Mouse (Mus musculus) olfactory bulb, adult 2 months (tissue): ENCODE measurements around the gene BC030867. TPM values are rescaled to one million over a fixed set of nuclear protein-coding genes. Genes with fewer than 3 reads are reported as not detected.

Experiments
- H3K27ac ChIP-seq: fragments of 200-500 bp; 2 replicates; pipeline ENCODE4 v1.5.1; 2012; ENCODE audit warnings: low read depth, low read length; ENCODE audit not compliant: insufficient read depth
- H3K4me1 ChIP-seq: fragments of 200-500 bp; 2 replicates; pipeline ENCODE4 v1.6.1; 2012; ENCODE audit warnings: low read length; ENCODE audit not compliant: control insufficient read depth, insufficient read depth
- H3K4me3 ChIP-seq: fragments of 200-500 bp; 2 replicates; pipeline ENCODE4 v1.5.1; 2012; ENCODE audit warnings: mild to moderate bottlenecking, low read depth, low read length, moderate library complexity; ENCODE audit not compliant: insufficient read depth
- CTCF ChIP-seq: fragments of 200-500 bp; IDR thresholded peaks from 2 replicates; pipeline ENCODE4 v1.5.1; 2012; ENCODE audit warnings: low read depth, mild to moderate bottlenecking, low read length, moderate library complexity; ENCODE audit not compliant: insufficient read depth
- POLR2A ChIP-seq: fragments of 200-500 bp; IDR thresholded peaks from 2 replicates; pipeline ENCODE4 v1.6.1; 2012; ENCODE audit warnings: mild to moderate bottlenecking, low read depth, low read length, moderate library complexity; ENCODE audit not compliant: insufficient read depth
- WGBS: fragments of 180-500 bp; shearing (Covaris S2); methylation state at CpG from one replicate; pipeline ENCODE4 v1.1.7; 2018; 5-methylcytosine and 5-hydroxymethylcytosine counted together
- polyA plus RNA-seq: library from polyadenylated mRNA; stranded (reverse); fragments of >200 nt; gene quantifications from 2 replicates; pipeline ENCODE4 v1.2.4, GENCODE M21; 2012; ENCODE audit warnings: low replicate concordance; ENCODE audit not compliant: missing spikeins, insufficient read depth, insufficient read length

BC030867 gene
- polyA plus RNA-seq, 1 experiment, result not detected

DNA sequence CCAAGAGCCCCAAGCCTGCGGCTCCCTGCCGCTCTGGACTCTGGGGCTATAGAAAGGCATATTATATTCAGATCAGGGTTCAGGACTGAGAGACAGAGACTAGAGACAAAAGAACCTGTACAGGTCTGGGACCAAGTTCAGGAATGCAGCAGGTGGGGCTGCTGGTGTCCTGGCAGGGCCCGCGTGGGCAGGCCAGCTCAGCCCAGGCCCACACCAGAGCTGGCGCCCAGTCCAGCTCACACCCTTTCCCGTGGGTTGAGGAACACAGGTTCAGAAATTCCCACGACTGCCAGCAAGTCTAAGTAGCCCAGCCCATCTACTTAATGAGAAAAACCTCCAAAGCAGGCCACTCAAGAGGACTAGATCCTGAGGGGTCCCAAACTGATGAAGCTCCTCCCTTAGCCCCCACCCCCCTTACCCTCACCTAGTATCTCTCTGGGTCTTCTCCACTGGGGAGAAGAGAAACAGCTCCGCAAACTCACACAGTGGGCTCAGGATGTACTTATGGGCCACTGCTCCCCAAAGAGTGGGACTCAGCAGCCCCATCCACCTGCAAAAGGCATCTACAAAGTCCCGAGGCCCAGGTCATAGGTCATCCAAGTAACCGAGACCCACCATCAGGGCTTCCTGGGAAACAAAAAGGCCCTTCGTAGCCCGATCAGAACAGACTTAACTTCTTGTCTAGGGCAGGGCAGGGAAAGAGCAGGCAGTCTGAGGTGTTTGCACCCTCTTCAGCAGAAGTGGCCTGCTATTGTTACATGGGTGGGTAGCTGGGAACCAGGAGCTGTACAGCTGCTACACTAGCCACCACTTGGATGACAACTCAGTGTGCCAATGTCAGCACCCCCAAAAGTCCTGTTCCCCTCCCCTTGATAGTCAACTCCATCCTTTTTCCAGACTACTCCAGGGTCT is 22.4 kb upstream of the BC030867 start:
- Histone ChIP-seq H3K4me1 (peaks cover 61% of the 10 kb centered on the region), H3K27ac (no peak overlapping the region), H3K4me3 (peak overlapping the region; percentile 86)
- TF ChIP-seq POLR2A, result no peak
- TF ChIP-seq CTCF, result no peak
- WGBS, result 59% methylated on average over 12 of the region's 12 CpGs

DNA sequence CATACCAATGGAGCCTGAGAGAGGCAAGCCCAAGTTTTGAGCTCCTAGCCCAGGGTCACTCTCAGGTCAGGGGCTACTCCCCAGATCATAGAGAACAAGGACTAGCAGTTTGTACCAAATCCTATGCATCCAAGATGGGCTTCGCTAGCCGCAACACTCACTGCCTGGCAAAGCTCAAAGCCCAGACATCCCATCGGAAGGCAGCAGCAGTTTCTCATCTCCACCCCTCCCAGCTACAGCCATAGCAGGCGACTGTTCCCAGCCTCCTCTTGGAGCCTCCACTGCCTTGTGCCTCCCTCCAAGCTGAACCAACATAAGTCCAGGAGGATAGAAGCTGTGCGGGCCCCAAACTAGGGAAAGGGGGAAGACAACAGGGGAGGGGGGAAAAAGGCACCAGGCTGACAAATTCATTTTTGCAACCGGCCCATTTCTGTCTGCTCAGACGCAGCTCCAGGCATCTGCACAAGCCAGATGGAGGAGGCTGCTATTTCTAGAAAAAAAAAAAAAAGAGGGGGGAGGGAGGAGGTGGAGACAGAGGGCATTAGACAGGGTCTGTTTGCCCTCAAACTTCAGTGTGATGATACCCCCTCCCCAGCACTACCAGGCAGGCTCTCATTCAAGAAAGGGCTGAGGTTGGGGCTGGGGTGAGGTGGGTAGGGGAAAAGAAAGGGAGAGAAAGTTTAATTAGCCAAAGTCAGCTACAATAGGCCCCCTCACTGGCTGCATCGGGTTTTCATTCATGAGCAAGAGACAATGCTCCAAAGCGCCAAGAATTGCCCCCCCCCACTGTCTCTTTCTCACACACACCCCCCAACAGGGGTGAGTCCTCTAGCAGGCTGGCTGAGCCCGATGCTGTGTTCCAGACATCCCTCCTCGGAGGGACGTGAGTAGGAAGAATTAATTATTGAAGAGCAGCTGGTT is 21.2 kb upstream of the BC030867 start:
- Histone ChIP-seq H3K4me1 (peaks cover 50% of the 10 kb centered on the region), H3K4me3 (peak overlapping the region; percentile 86), H3K27ac (peak overlapping the region; percentile 93)
- no peak for TF ChIP-seq CTCF
- TF ChIP-seq POLR2A, result no peak
- WGBS, result 11% methylated on average over 12 of the region's 12 CpGs

DNA sequence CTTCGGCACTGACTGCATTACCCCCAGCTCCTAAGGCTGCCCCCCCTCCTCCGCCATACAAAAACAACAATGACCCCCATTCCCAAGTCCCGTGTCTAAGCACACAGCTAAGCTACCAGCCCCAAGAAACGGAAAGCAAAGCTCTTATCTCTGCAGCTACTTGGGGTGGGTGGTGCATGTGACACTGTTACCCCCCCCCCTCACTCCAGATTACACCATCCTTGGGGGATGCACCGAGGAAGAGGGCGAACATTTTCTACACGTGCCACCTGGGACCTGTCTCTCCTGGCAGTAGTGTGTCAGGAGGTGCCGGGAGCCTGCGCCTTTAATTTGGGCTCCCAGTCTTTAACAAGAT is 20.5 kb upstream of the BC030867 start:
- H3K27ac ChIP-seq, result peak overlapping the region; percentile 93; the same call in 1 of the 2 replicates
- 8% methylated on average over 9 of the region's 9 CpGs for WGBS
- TF ChIP-seq POLR2A (no peak), CTCF (no peak)
- peak overlapping the region; percentile 86 for H3K4me3 ChIP-seq
- H3K4me1 ChIP-seq, result peaks cover 43% of the 10 kb centered on the region

DNA sequence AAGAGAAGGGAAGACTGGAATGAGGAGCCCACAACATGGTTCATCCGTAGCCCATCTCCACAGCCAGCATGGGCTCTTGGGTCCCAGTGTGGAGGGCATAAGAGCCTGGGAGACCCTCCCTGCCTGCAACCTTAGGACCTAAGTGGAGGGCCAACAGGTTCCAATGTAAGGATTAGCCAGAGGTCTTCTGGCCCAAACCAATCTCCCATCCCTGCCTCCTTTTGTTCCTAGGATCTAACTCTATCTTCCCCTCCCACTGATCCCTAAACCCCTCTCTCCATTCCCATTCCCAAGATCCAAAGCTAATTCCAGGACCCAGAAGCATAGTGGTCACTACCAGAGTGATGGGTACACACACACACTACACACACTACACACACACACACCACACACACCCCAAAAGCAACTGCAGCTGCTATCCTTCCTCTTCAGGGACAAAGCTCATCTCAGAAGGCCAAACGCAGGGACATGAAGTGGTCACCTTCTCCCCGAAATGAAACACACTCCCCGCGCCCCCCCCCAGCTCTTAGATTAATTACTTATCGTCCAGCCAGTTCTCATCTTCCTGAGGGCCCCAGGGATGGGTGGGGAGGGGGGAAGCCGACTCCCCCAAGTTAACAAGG is 19.9 kb upstream of the BC030867 start:
- Histone ChIP-seq H3K4me3 (peak overlapping the region; percentile 86), H3K4me1 (peaks cover 37% of the 10 kb centered on the region), H3K27ac (peak overlapping the region; percentile 93)
- WGBS, result 5% methylated on average over 7 of the region's 7 CpGs
- TF ChIP-seq CTCF (no peak), POLR2A (no peak)

DNA sequence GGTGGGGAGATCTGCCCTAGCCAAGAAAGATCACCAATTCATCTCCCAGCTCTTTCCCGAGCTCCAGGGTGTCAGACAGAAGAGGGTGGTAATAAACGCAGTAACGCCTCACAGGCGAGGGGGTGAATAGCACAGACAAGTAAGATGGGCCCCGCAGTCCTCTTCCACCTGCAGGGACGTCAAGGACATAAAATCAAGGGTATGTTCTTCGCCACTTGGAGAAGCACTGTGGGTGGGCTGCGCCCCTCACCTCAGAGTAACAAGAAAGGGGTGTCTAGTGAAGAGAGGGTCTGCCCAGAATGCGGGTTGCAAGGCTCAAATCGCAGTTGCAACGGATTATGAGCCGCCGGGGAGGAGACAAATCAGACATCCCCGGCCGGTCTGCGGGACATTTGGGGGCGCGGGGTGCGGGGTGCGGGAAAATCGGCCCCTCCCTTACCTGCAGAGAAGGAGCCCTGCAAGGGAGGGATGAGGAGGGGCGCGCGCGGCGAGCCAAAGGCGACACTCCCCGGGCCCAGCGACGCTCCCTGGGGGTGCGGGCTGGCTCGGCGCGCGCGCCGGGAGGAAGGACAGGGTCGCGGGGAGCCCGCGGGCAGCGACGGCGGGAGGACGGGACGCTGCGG is 19.2 kb upstream of the BC030867 start:
- WGBS, result under 1% methylated on average over 46 of the region's 47 CpGs
- peak overlapping the region; percentile 93 for H3K27ac ChIP-seq
- H3K4me1 ChIP-seq, result peaks cover 31% of the 10 kb centered on the region
- TF ChIP-seq POLR2A (no peak), CTCF (no peak)
- H3K4me3 ChIP-seq, result peak overlapping the region; percentile 86

DNA sequence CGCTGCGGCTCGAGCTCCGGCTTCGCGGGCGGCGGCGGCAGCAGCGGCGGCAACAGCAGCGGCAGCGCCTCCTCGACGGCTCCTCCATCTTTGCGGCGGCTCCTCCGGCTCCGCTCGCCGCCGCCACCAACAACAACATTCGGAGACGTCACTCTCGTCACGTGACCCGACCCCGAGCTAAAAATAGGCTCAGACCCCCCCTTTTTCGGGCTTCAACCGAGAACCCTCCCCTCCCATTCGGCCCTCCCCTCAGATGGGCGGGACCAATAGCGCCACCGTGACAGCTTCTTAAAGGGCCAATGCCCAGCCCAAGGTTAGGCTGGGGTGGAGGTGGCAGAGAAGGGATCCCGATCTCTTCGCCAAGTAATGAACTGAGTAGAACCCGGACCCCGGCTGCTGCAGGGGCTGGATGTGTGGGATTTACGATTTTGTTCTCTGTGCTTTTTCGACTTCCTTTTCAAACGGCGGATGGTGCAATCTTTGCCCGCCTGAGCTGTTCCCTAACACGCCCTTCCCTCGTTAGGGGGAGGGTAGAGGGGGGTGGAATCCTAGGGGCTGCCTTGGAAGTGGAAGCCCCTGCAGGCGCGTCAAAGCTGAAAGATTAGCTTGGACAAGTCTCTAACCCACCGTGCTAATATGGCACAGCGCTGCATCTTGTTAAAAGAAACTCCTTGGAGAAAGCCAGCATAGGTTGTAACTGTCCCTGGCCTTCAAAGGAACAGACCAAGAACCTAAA is 18.5 kb upstream of the BC030867 start, which contains the start of gene Hdac5:
TSS of gene Hdac5 (minus strand) at position 161 of the 736 bp plus-strand sequence.
- Histone ChIP-seq H3K4me1 (peaks cover 24% of the 10 kb centered on the region), H3K27ac (peak within 1 kb of the TSS; percentile 93), H3K4me3 (peak within 1 kb of the TSS; percentile 86)
- no peak for TF ChIP-seq CTCF
- TF ChIP-seq POLR2A, result peak; percentile 80
- under 1% methylated on average over 47 of the region's 49 CpGs for WGBS

DNA sequence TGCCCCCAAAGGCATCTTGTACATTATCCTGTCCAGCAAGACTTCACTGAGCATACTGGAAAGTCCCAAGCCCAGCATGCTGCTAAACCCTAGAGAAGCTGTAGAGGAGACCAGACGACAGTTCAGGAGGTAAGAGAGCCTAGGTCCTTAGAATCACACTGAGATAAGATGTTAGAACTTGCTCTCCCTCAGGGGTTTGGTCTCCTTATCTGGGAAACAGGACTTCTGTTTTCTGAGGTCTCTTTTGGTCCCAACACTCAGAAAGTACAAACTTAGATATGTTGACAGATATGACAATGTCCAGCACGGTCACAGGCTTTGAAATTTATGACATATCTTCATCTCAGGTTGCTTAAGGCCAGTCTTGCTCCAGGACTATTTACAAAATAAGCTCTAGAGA is 12.7 kb upstream of the BC030867 start:
- TF ChIP-seq CTCF (no peak), POLR2A (no peak)
- Histone ChIP-seq H3K27ac (no peak overlapping the region), H3K4me3 (no peak overlapping the region), H3K4me1 (no peaks in the 10 kb centered on the region)
- 81% methylated on average over 2 of the region's 2 CpGs for WGBS
